Mouse (Mus musculus) stomach, embryonic 16.5 days (tissue): ENCODE measurements at regions not wholly inside any gene's neighbourhood (a gene's known extent, or its start where the extent isn't known, plus 50 kb on each side); places are given as distances from the start of the nearest gene placed in this dataset.

Experiments used
- ATAC-seq: fragments of 200-750 bp; cut with Nextera tagmentation; 2 replicates; pipeline ENCODE4 v1.8.0; 2017; ENCODE audit warnings: moderate number of reproducible peaks, moderate TSS enrichment; ENCODE audit not compliant: insufficient read depth, low FRiP score
- H3K27ac ChIP-seq: fragments of 300-500 bp; sonication (generic); 2 replicates; pipeline ENCODE4 v1.5.1; 2014; ENCODE audit warnings: low read length
- H3K27me3 ChIP-seq: fragments of 300-500 bp; sonication (generic); 2 replicates; pipeline ENCODE4 v1.6.1; 2014; ENCODE audit warnings: low read length, control low read depth, mixed read lengths; ENCODE audit not compliant: control insufficient read depth, insufficient read depth
- H3K36me3 ChIP-seq: fragments of 300-500 bp; sonication (generic); 2 replicates; pipeline ENCODE4 v1.6.1; 2014; ENCODE audit warnings: low read length; ENCODE audit not compliant: control insufficient read depth, insufficient read depth
- H3K4me1 ChIP-seq: fragments of 300-500 bp; sonication (generic); 2 replicates; pipeline ENCODE4 v1.6.1; 2014; ENCODE audit warnings: low read length, control low read depth, mixed read lengths; ENCODE audit not compliant: control insufficient read depth, insufficient read depth
- H3K4me2 ChIP-seq: fragments of 300-500 bp; sonication (generic); 2 replicates; pipeline ENCODE4 v1.6.1; 2014; ENCODE audit warnings: low read depth, low read length, mixed read lengths
- H3K4me3 ChIP-seq: fragments of 300-500 bp; sonication (generic); replicated peaks from 2 replicates; pipeline ENCODE4 v1.5.1; 2014; ENCODE audit warnings: mild to moderate bottlenecking, low read length
- H3K9ac ChIP-seq: fragments of 300-500 bp; sonication (generic); 2 replicates; pipeline ENCODE4 v1.6.1; 2014; ENCODE audit warnings: low read length
- H3K9me3 ChIP-seq: fragments of 300-500 bp; sonication (generic); replicated peaks from 2 replicates; pipeline ENCODE4 v1.6.1; 2016; ENCODE audit warnings: low read length, control low read depth; ENCODE audit not compliant: control insufficient read depth
- WGBS: fragments of 180-500 bp; shearing (Covaris S2); extraction: QIAGEN DNeasy Blood & Tissue Kit; methylation state at CpG from one replicate; pipeline ENCODE4 v1.1.7; 2014; 5-methylcytosine and 5-hydroxymethylcytosine counted together

GRCm38 (mm10) chr10:49023458-49024027, 765.0 kb downstream of the Grik2 start:
- peak overlapping the region; percentile 55; the same call in 1 of the 2 replicates for H3K27ac ChIP-seq
- no peaks in the 10 kb centered on the region for H3K9me3 ChIP-seq
- WGBS, result 75% methylated on average over 2 of the region's 2 CpGs
- H3K4me1 ChIP-seq, result no peaks in the 10 kb centered on the region
- H3K36me3 ChIP-seq, result no peaks in the 10 kb centered on the region
- H3K4me3 ChIP-seq, result no peak overlapping the region
- no peak overlapping the region for H3K4me2 ChIP-seq
- H3K9ac ChIP-seq, result no peak overlapping the region
- no peaks in the 10 kb centered on the region for H3K27me3 ChIP-seq
- peak; percentile 93 for ATAC-seq
